Comparison of ENCODE assay signal across 8 mouse cellular contexts in genomic region chr16:11909035-11909591, GRCm38 (mm10). TPM values are rescaled to one million over a fixed set of nuclear protein-coding genes. Genes with fewer than 3 reads are reported as not detected.
A peak's percentile ranks its signal among the peaks of the same experiment; 100 is the strongest.
DNase-seq lines count a peak whose midpoint lies in the region; ATAC-seq and TF ChIP-seq lines count a peak whose summit lies in the region.

Gene Cpped1, minus strand, starts transcription at chr16:11909445.

- H3K27me3 ChIP-seq in Patski, result peaks cover 22% of the 10 kb centered on the region
- no peaks in the 10 kb centered on the region for H3K27me3 ChIP-seq in hindbrain, embryonic 13.5 days

- H3K4me3 ChIP-seq in hindbrain, embryonic 13.5 days, result peak within 1 kb of the TSS; percentile 51

- no peaks in the 10 kb centered on the region for H3K36me3 ChIP-seq in hindbrain, embryonic 13.5 days

- peaks cover 11% of the 10 kb centered on the region for H3K4me1 ChIP-seq in hindbrain, embryonic 13.5 days (replicated peaks)

- WGBS in hindbrain, embryonic 13.5 days, result 0% methylated on average over 32 of the region's 32 CpGs

- in situ Hi-C loops in Patski (cut with MboI; ENCODE audit: low pct_unique_long_range_greater_than_20kb), result no loop called here

- peak; percentile 94 for ATAC-seq in Patski
- ATAC-seq in hindbrain, embryonic 13.5 days (ENCODE audit: low FRiP score), result peak; percentile 95

- H3K9me3 ChIP-seq in hindbrain, embryonic 13.5 days, result no peaks in the 10 kb centered on the region

- peak within 1 kb of the TSS; percentile 76 for H3K9ac ChIP-seq in hindbrain, embryonic 13.5 days

- peak within 1 kb of the TSS; percentile 84 for H3K27ac ChIP-seq in hindbrain, embryonic 13.5 days

- TF ChIP-seq CTCF in Patski (IDR thresholded peaks at IDR 0.05), result no peak

- CTCF ChIA-PET in Patski (lab: Charles Lee), result interaction anchor here (2.3 kb wide), 1 partner anchor 14 kb away, joined by 9 read pairs; no protein-coding TSS in a partner anchor

- POLR2A ChIA-PET in Patski (lab: Charles Lee), result interaction anchor here (1.1 kb wide), 1 partner anchor 23 kb away, joined by 3 read pairs; no protein-coding TSS in a partner anchor

- peak within 1 kb of the TSS; percentile 63 for H3K4me2 ChIP-seq in hindbrain, embryonic 13.5 days

- peak; percentile 53 for DNase-seq in Patski (ENCODE audit: low read depth, low spot score)
- DNase-seq in cerebellum, postnatal 14 days, result peak; percentile 94 to 95
- peak; percentile 81 for DNase-seq in frontal cortex, postnatal 14 days (ENCODE audit: low spot score in 2 of 2)
- DNase-seq in layer of hippocampus, postnatal 36 days, result peak; percentile 89 to 90
- peak; percentile 89 for DNase-seq in lung, postnatal 36 days
- peak; percentile 93 for DNase-seq in retina, postnatal 1 day
- peak; percentile 86 to 93 for DNase-seq in urinary bladder, adult 18-20 months (ENCODE audit: low spot score in 2 of 2)

RNA-seq across cellular contexts. Expression of gene Cpped1, which starts in this region (rescaled TPM):
- 60.5 TPM for polyA plus RNA-seq in Patski (2021)
- polyA plus RNA-seq in hindbrain, embryonic 13.5 days (2015; fragmentation: Nextera tagmentation; extraction: Ambion mirVana), result 13.6 and 14.3 TPM in 2 replicates
- total RNA-seq in layer of hippocampus, postnatal 36 days (2021), result 10 to 100 TPM; 31.0 to 33.1 TPM

Comparison
In these comparisons a context has a peak if more than half of its experiments do, and no peak if none do; other contexts are left out.
1. Peak in every context shown above with its lines: DNase-seq, ATAC-seq, H3K4me3 ChIP-seq and H3K27ac ChIP-seq.